Mouse (Mus musculus) kidney, adult 2 months (tissue): ENCODE measurements around the gene Gadl1. TPM values are rescaled to one million over a fixed set of nuclear protein-coding genes. Genes with fewer than 3 reads are reported as not detected.
"Not testable (repeated sequence)": the region's sequence is repeated elsewhere in the genome, so short reads cannot be mapped to it uniquely, and the experiment has no call there.

Experiments
- DNase-seq: peaks from one replicate; pipeline ENCODE4 v3.0.0; 2021
- H3K27ac ChIP-seq: fragments of 200-500 bp; 2 replicates; pipeline ENCODE4 v1.5.1; 2012; ENCODE audit warnings: low read depth, low read length, control low read depth, inconsistent platforms; ENCODE audit not compliant: insufficient read depth
- H3K27me3 ChIP-seq: fragments of 200-500 bp; replicated peaks from 2 replicates; pipeline ENCODE4 v1.6.1; 2012; ENCODE audit warnings: mild to moderate bottlenecking, moderate library complexity, low read length, inconsistent platforms; ENCODE audit not compliant: control insufficient read depth, insufficient read depth
- H3K36me3 ChIP-seq: fragments of 200-500 bp; 2 replicates; pipeline ENCODE4 v1.6.1; 2012; ENCODE audit warnings: mild to moderate bottlenecking, moderate library complexity, low read length, inconsistent platforms; ENCODE audit not compliant: control insufficient read depth, insufficient read depth
- H3K4me1 ChIP-seq: fragments of 200-500 bp; 2 replicates; pipeline ENCODE4 v1.6.1; 2011; ENCODE audit warnings: low read length; ENCODE audit not compliant: control insufficient read depth, insufficient read depth
- H3K4me3 ChIP-seq: fragments of 200-500 bp; 2 replicates; pipeline ENCODE4 v1.5.1; 2011; ENCODE audit warnings: mild to moderate bottlenecking, low read depth, low read length, control low read depth; ENCODE audit not compliant: insufficient read depth
- CTCF ChIP-seq: fragments of 200-500 bp; conservative IDR thresholded peaks from 2 replicates; pipeline ENCODE4 v1.5.1; 2011; ENCODE audit warnings: low read depth, mild to moderate bottlenecking, control low read depth, low read length, moderate library complexity, mixed read lengths; ENCODE audit not compliant: insufficient read depth, insufficient read length
- POLR2A ChIP-seq: fragments of 200-500 bp; IDR thresholded peaks from one replicate; pipeline ENCODE4 v1.6.1; 2011; ENCODE audit warnings: low read depth, low read length, control low read depth
- WGBS: fragments of 180-500 bp; shearing (Covaris S2); methylation state at CpG from one replicate; pipeline ENCODE4 v1.1.7; 2018; 5-methylcytosine and 5-hydroxymethylcytosine counted together
- polyA plus RNA-seq: library from polyadenylated mRNA; depleted of rRNA; stranded (reverse); fragments of >200 nt; gene quantifications from 2 replicates; pipeline ENCODE4 v1.2.3, GENCODE M21; 2012

The Gadl1 gene
- polyA plus RNA-seq, 1 experiment: not detected

GRCm38 (mm10) chr9:116041369-116041768 is 132.1 kb downstream of the Gadl1 start:
- no peaks in the 10 kb centered on the region for H3K27me3 ChIP-seq
- WGBS: 73% methylated on average over 4 of the region's 4 CpGs
- no peak for DNase-seq
- no peak overlapping the region for H3K27ac ChIP-seq
- TF ChIP-seq CTCF (no peak), POLR2A (no peak)
- H3K36me3 ChIP-seq: no peaks in the 10 kb centered on the region
- H3K4me1 ChIP-seq: no peaks in the 10 kb centered on the region
- H3K4me3 ChIP-seq: no peak overlapping the region

GRCm38 (mm10) chr9:116041787-116042186 is 132.5 kb downstream of the Gadl1 start:
- no peaks in the 10 kb centered on the region for H3K36me3 ChIP-seq
- no peaks in the 10 kb centered on the region for H3K4me1 ChIP-seq
- peak; percentile 76 for DNase-seq
- no peak overlapping the region for H3K4me3 ChIP-seq
- no peak overlapping the region for H3K27ac ChIP-seq
- 7% methylated on average over 3 of the region's 3 CpGs for WGBS
- no peaks in the 10 kb centered on the region for H3K27me3 ChIP-seq
- TF ChIP-seq CTCF: peak; percentile 82
- no peak for TF ChIP-seq POLR2A

DNA sequence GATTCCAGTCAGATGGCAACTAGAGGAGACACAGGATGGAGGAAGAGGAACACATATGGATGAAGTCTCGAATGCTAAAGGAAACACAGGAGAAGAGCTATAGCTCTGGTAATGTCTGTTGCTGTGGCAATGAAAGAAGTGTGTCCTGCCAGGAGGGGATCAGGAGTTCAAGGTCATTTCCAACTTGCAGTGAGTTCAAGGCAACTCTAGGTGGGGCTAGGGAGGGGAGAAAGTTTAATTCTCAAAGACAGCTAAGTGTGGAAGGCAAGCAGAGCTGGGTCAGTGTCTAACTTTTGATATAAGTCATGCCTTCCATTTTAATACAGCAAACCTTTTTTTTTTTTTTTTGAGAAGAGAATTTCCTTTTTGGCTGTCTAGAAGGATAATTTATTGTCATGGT is 140.7 kb downstream of the Gadl1 start:
- no peak for DNase-seq
- Histone ChIP-seq H3K4me1 (no peaks in the 10 kb centered on the region), H3K27ac (no peak overlapping the region), H3K36me3 (no peaks in the 10 kb centered on the region), H3K4me3 (no peak overlapping the region), H3K27me3 (no peaks in the 10 kb centered on the region)
- 63% methylated on average over 1 of the region's 1 CpGs for WGBS
- TF ChIP-seq CTCF (no peak), POLR2A (no peak)

DNA sequence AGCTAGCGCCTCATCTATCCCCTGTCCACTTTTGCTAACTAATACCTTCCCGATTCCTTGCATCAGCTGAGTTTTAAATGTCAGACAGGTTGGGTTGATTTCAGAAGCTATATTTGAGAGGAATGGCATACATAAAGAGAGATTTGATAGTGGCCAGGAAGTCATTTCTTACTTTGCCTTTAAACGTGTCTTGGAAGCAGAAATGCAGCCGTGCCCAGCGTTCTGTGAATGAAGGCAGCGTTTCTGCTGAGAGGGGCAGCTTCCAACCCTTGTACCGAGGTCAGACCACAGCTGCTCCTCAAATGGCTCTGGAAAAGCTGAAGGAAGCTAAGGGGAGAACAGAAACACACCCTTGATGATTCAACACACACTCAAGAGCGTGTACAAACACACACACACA is 144.7 kb downstream of the Gadl1 start:
- no peak overlapping the region for H3K4me3 ChIP-seq
- no peaks in the 10 kb centered on the region for H3K4me1 ChIP-seq
- H3K36me3 ChIP-seq: no peaks in the 10 kb centered on the region
- 36% methylated on average over 8 of the region's 8 CpGs for WGBS
- DNase-seq: no peak
- no peaks in the 10 kb centered on the region for H3K27me3 ChIP-seq
- TF ChIP-seq POLR2A (no peak), CTCF (no peak)
- H3K27ac ChIP-seq: no peak overlapping the region

DNA sequence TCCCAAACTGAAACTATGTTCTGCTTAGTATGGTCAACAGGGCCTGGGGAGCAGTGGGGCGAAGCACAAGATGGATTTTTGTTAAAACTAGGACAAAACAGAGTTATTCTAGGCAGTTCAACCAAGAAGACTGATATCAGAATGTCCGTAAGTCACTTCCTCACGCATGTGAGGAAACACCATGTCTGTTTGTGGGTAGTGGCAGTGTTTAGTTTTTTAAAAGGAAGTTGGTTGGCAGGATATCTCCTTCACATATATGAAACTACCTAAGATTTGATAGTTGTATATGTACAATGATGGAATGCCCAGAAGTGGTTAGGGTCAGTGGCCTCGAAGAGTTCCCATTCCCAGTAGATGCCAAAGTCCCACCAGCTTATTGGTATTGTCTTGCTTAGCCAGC is 149.2 kb downstream of the Gadl1 start:
- 92% methylated on average over 4 of the region's 4 CpGs for WGBS
- Histone ChIP-seq H3K4me1 (no peaks in the 10 kb centered on the region), H3K4me3 (no peak overlapping the region), H3K36me3 (no peaks in the 10 kb centered on the region), H3K27me3 (no peaks in the 10 kb centered on the region), H3K27ac (no peak overlapping the region)
- TF ChIP-seq POLR2A: no peak
- TF ChIP-seq CTCF: no peak
- no peak for DNase-seq

DNA sequence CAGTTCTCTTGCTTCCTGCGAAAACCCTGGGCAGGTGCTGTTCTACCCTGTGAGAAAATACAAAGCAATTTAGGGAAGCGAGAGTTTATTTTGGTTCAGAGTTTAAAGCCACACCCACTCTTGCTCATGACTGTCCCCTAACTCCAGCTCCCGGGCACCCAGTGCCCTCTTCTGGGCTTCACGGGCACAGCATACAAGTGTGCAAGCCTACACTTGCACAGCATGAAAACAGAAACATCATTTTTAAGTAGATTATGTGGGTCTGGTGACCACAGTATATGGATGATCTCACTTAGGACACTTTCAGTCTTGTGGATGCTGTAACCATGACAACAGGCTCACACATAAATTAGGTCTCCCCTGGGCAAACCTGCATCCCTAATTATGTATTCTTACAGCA is 149.9 kb downstream of the Gadl1 start:
- no peak for DNase-seq
- 56% methylated on average over 4 of the region's 4 CpGs for WGBS
- H3K36me3 ChIP-seq: no peaks in the 10 kb centered on the region
- H3K27ac ChIP-seq: no peak overlapping the region
- no peaks in the 10 kb centered on the region for H3K4me1 ChIP-seq
- TF ChIP-seq POLR2A (no peak), CTCF (peak; percentile 28; the same call in 1 of the 2 replicates)
- no peaks in the 10 kb centered on the region for H3K27me3 ChIP-seq
- no peak overlapping the region for H3K4me3 ChIP-seq

DNA sequence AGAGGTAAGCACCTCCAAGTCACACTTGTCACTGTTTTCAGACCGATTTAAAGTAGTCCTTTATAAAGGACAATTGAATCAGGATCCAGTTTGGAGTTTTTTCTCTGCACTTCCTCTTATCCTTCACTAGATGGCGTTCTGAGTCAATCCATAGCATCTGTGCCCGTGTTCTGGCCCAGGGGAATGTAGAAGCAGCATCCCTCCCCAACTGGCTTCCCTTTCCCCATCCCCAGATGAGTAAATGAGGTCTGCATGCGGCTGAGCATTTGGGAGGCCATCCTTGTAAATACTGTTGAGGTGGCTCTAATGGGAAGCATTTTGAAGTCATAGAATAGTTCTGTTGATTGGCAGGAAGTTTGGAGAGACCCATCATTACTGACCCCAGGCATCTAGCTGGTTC is 151.4 kb downstream of the Gadl1 start:
- H3K36me3 ChIP-seq: no peaks in the 10 kb centered on the region
- H3K4me3 ChIP-seq: no peak overlapping the region
- peak; percentile 72 for TF ChIP-seq CTCF
- TF ChIP-seq POLR2A: no peak
- 14% methylated on average over 4 of the region's 4 CpGs for WGBS
- no peaks in the 10 kb centered on the region for H3K27me3 ChIP-seq
- H3K27ac ChIP-seq: no peak overlapping the region
- DNase-seq: peak; percentile 19
- no peaks in the 10 kb centered on the region for H3K4me1 ChIP-seq

GRCm38 (mm10) chr9:116064774-116065173 is 155.5 kb downstream of the Gadl1 start:
- Histone ChIP-seq H3K36me3 (no peaks in the 10 kb centered on the region), H3K27me3 (no peaks in the 10 kb centered on the region), H3K4me3 (no peak overlapping the region), H3K4me1 (no peaks in the 10 kb centered on the region), H3K27ac (no peak overlapping the region)
- DNase-seq: no peak
- WGBS: 93% methylated on average over 17 of the region's 17 CpGs
- TF ChIP-seq CTCF: no peak

- H3K27me3 ChIP-seq, H3K36me3 ChIP-seq, H3K4me1 ChIP-seq, DNase-seq, H3K27ac ChIP-seq, H3K4me3 ChIP-seq: not testable (repeated sequence)
- 98% methylated on average over 1 of the region's 1 CpGs for WGBS
These were observed 162.3 kb downstream of the Gadl1 start for GRCm38 (mm10) chr9:116071561-116071960.
